In genomic region chr9:95813721-95814531, GRCm38 (mm10) we compare ENCODE assay signal across 9 mouse cellular contexts. TPM values are rescaled to one million over a fixed set of nuclear protein-coding genes. Genes with fewer than 3 reads are reported as not detected.
DNase-seq lines count a peak whose midpoint lies in the region; ATAC-seq and TF ChIP-seq lines count a peak whose summit lies in the region.
"Had no signal": no experiment of that assay in that cellular context is flagged by ENCODE, and none has a peak within 500 bp of the region (broad histone marks: within the 10 kb centered on the region; RNA-seq: fewer than 3 reads in every experiment).

No protein-coding gene starts in this region.

- peak overlapping the region; percentile 2; the same call in 1 of the 2 replicates for H3K4me3 ChIP-seq in kidney, adult 2 months (ENCODE audit: insufficient read depth, low read depth, low read length)
- H3K4me3 ChIP-seq in embryonic facial prominence, embryonic 13.5 days = no peak overlapping the region
- H3K4me3 ChIP-seq in intestine, embryonic 15.5 days (replicated peaks) = no peak overlapping the region
- H3K4me3 ChIP-seq in myocyte = no peak overlapping the region
- no peak overlapping the region for H3K4me3 ChIP-seq in heart, embryonic 11.5 days (ENCODE audit: low read depth, low read length)

- H3K4me2 ChIP-seq in embryonic facial prominence, embryonic 13.5 days = peak overlapping the region; percentile 4
- H3K4me2 ChIP-seq in intestine, embryonic 15.5 days (replicated peaks) = peak overlapping the region; percentile 6; the same call in 1 of the 2 replicates
- H3K4me2 ChIP-seq in myocyte (ENCODE audit: low read depth) = peak overlapping the region; percentile 67
- no peak overlapping the region for H3K4me2 ChIP-seq in heart, embryonic 11.5 days

- TF ChIP-seq CTCF in kidney, adult 2 months (conservative IDR thresholded peaks at IDR 0.05; ENCODE audit: insufficient read depth, insufficient read length, low read depth, low read length) = no peak

- no peaks in the 10 kb centered on the region; the same call in 1 of the 2 replicates for H3K9me3 ChIP-seq in embryonic facial prominence, embryonic 13.5 days
- no peaks in the 10 kb centered on the region for H3K9me3 ChIP-seq in intestine, embryonic 15.5 days
- no peaks in the 10 kb centered on the region for H3K9me3 ChIP-seq in heart, embryonic 11.5 days (replicated peaks; ENCODE audit: control insufficient read depth, low read length)

- peak overlapping the region; percentile 62; the same call in 1 of the 2 replicates for H3K27ac ChIP-seq in kidney, adult 2 months (ENCODE audit: insufficient read depth, low read depth, low read length)
- no peak overlapping the region for H3K27ac ChIP-seq in embryonic facial prominence, embryonic 13.5 days
- peak overlapping the region; percentile 51; the same call in 1 of the 2 replicates for H3K27ac ChIP-seq in intestine, embryonic 15.5 days
- H3K27ac ChIP-seq in heart, embryonic 11.5 days (ENCODE audit: low read depth, low read length) = no peak overlapping the region

- ATAC-seq in embryonic facial prominence, embryonic 13.5 days (ENCODE audit: insufficient number of reproducible peaks, insufficient read depth, low FRiP score, low TSS enrichment, low read depth) = peak; percentile 59; the same call in 1 of the 2 replicates
- ATAC-seq in intestine, embryonic 15.5 days = no peak
- ATAC-seq in heart, embryonic 11.5 days (replicated peaks; ENCODE audit: insufficient number of reproducible peaks, low FRiP score, low TSS enrichment) = no peak
- no peak for ATAC-seq in megakaryocyte-erythroid progenitor cell, adult 5-6 weeks (replicated peaks; ENCODE audit: low FRiP score, low TSS enrichment, poor library complexity, severe bottlenecking)

- TF ChIP-seq POLR2A in kidney, adult 2 months (IDR thresholded peaks at IDR 0.05; ENCODE audit: low read depth, low read length) = no peak
- no peak for TF ChIP-seq POLR2A in myocyte (IDR thresholded peaks at IDR 0.05; ENCODE audit: insufficient read length, low read depth)

- no peaks in the 10 kb centered on the region for H3K27me3 ChIP-seq in kidney, adult 2 months (replicated peaks; ENCODE audit: control insufficient read depth, insufficient read depth, low read length)
- H3K27me3 ChIP-seq in embryonic facial prominence, embryonic 13.5 days = no peaks in the 10 kb centered on the region
- no peaks in the 10 kb centered on the region for H3K27me3 ChIP-seq in intestine, embryonic 15.5 days (replicated peaks)
- H3K27me3 ChIP-seq in myocyte (ENCODE audit: control insufficient read depth, insufficient read depth, insufficient read length) = no peaks in the 10 kb centered on the region
- H3K27me3 ChIP-seq in heart, embryonic 11.5 days (ENCODE audit: control insufficient read depth, insufficient read depth, low read length) = no peaks in the 10 kb centered on the region

- H3K36me3 ChIP-seq in kidney, adult 2 months (ENCODE audit: control insufficient read depth, insufficient read depth, low read length) = no peaks in the 10 kb centered on the region
- H3K36me3 ChIP-seq in embryonic facial prominence, embryonic 13.5 days = no peaks in the 10 kb centered on the region
- H3K36me3 ChIP-seq in intestine, embryonic 15.5 days = no peaks in the 10 kb centered on the region
- H3K36me3 ChIP-seq in myocyte (ENCODE audit: control insufficient read depth, insufficient read depth) = no peaks in the 10 kb centered on the region
- no peaks in the 10 kb centered on the region for H3K36me3 ChIP-seq in heart, embryonic 11.5 days (ENCODE audit: control insufficient read depth, insufficient read depth, low read length)

- H3K79me2 ChIP-seq in myocyte (ENCODE audit: control insufficient read depth, insufficient read depth) = no peaks in the 10 kb centered on the region

- 50% methylated on average over 20 of the region's 20 CpGs for WGBS in kidney, adult 2 months
- WGBS in embryonic facial prominence, embryonic 13.5 days = 31% methylated on average over 20 of the region's 20 CpGs
- 73% methylated on average over 20 of the region's 20 CpGs for WGBS in intestine, embryonic 15.5 days
- 76% methylated on average over 20 of the region's 20 CpGs for WGBS in heart, embryonic 11.5 days (ENCODE audit: insufficient replicate concordance)

- peaks cover 5% of the 10 kb centered on the region; the same call in 1 of the 2 replicates for H3K4me1 ChIP-seq in kidney, adult 2 months (ENCODE audit: control insufficient read depth, insufficient read depth, low read length)
- H3K4me1 ChIP-seq in embryonic facial prominence, embryonic 13.5 days = peaks cover 8% of the 10 kb centered on the region; the same call in 1 of the 2 replicates
- no peaks in the 10 kb centered on the region for H3K4me1 ChIP-seq in intestine, embryonic 15.5 days (replicated peaks)
- no peaks in the 10 kb centered on the region for H3K4me1 ChIP-seq in heart, embryonic 11.5 days (ENCODE audit: control insufficient read depth, insufficient read depth, low read length)

- peak; percentile 24 for DNase-seq in kidney, adult 2 months
- DNase-seq in kidney, adult 8-10 months = no peak
- no peak for DNase-seq in thymus, postnatal 14 days
- DNase-seq: adrenal gland, postnatal 25 days had no signal

- H3K9ac ChIP-seq in embryonic facial prominence, embryonic 13.5 days = no peak overlapping the region
- H3K9ac ChIP-seq in intestine, embryonic 15.5 days = no peak overlapping the region
- H3K9ac ChIP-seq in heart, embryonic 11.5 days (ENCODE audit: low read depth, low read length) = no peak overlapping the region

- no peak overlapping the region for H3ac ChIP-seq in myocyte (ENCODE audit: control insufficient read depth, insufficient read length)

TF ChIP-seq in myocyte, 11 proteins besides CTCF, POLR2A, EP300 and RAD21:
- no peak for TF ChIP-seq TCF3 (IDR thresholded peaks at IDR 0.05; ENCODE audit: insufficient read length, low read depth)
- no peak for TF ChIP-seq SRF (IDR thresholded peaks at IDR 0.05; ENCODE audit: control insufficient read depth, insufficient read length, low read depth)
- TF ChIP-seq MYOD1 (IDR thresholded peaks at IDR 0.05; ENCODE audit: control insufficient read depth in 1 of 3, insufficient read length in 2 of 3, low read depth in 2 of 3) = peak in 2 of 3 experiments; percentile 18 to 26
TF ChIP-seq in myocyte: peak in this region for 1.

RNA-seq across cellular contexts. Expression of gene Pls1, which starts 31.2 kb away (rescaled TPM):
- polyA plus RNA-seq in kidney, adult 2 months (2012; rRNA removed) = 12.0 and 21.6 TPM in 2 replicates
- 3.8 and 7.1 TPM in 2 replicates for polyA plus RNA-seq in embryonic facial prominence, embryonic 13.5 days (2015; fragmentation: Nextera tagmentation; extraction: Ambion mirVana)
- 88.3 and 90.4 TPM in 2 replicates for polyA plus RNA-seq in intestine, embryonic 15.5 days (2015; fragmentation: Nextera tagmentation; extraction: Ambion mirVana)
- not detected for polyA plus RNA-seq in myocyte (2012; fragmentation: generic; extraction: Trizol)
- 2.3 and 2.4 TPM in 2 replicates for polyA plus RNA-seq in heart, embryonic 11.5 days (2014; fragmentation: Nextera tagmentation; extraction: Ambion mirVana)
- total RNA-seq in megakaryocyte-erythroid progenitor cell, adult 5-6 weeks (2014; fragmentation: Nextera tagmentation) = not detected in 2 replicates
- total RNA-seq in megakaryocyte-erythroid progenitor cell, adult 5-6 weeks (2017) = 0.42 and 2.2 TPM in 2 replicates

RNA-seq across cellular contexts. Expression of gene Atr, which starts 43.5 kb away (rescaled TPM):
- 2.7 and 2.8 TPM in 2 replicates for polyA plus RNA-seq in kidney, adult 2 months (2012; rRNA removed)
- polyA plus RNA-seq in embryonic facial prominence, embryonic 13.5 days (2015; fragmentation: Nextera tagmentation; extraction: Ambion mirVana) = 22.4 and 24.1 TPM in 2 replicates
- polyA plus RNA-seq in intestine, embryonic 15.5 days (2015; fragmentation: Nextera tagmentation; extraction: Ambion mirVana) = 10.4 and 12.3 TPM in 2 replicates
- polyA plus RNA-seq in myocyte (2012; fragmentation: generic; extraction: Trizol) = 1.7 TPM
- 14.1 and 16.9 TPM in 2 replicates for polyA plus RNA-seq in heart, embryonic 11.5 days (2014; fragmentation: Nextera tagmentation; extraction: Ambion mirVana)
- total RNA-seq in megakaryocyte-erythroid progenitor cell, adult 5-6 weeks (2014; fragmentation: Nextera tagmentation) = 34.8 and 53.1 TPM in 2 replicates
- 61.9 and 85.5 TPM in 2 replicates for total RNA-seq in megakaryocyte-erythroid progenitor cell, adult 5-6 weeks (2017)

Comparison
In these comparisons a context has a peak if more than half of its experiments do, and no peak if none do; other contexts are left out.
1. H3K27ac ChIP-seq: peak in kidney, adult 2 months (single experiment) and intestine, embryonic 15.5 days (single experiment); none in embryonic facial prominence, embryonic 13.5 days (single experiment) and heart, embryonic 11.5 days (single experiment).